Mouse (Mus musculus): ENCODE data around the gene Farp1. TPM values are rescaled to one million over a fixed set of nuclear protein-coding genes. Genes with fewer than 3 reads are reported as not detected.
"Not testable (repeated sequence)": the region's sequence is repeated elsewhere in the genome, so short reads cannot be mapped to it uniquely, and the experiment has no call there.

Farp1 gene
- total RNA-seq, 4 experiments from 2014 or later: 9.1 to 10.7 (median 10.2) TPM

DNA sequence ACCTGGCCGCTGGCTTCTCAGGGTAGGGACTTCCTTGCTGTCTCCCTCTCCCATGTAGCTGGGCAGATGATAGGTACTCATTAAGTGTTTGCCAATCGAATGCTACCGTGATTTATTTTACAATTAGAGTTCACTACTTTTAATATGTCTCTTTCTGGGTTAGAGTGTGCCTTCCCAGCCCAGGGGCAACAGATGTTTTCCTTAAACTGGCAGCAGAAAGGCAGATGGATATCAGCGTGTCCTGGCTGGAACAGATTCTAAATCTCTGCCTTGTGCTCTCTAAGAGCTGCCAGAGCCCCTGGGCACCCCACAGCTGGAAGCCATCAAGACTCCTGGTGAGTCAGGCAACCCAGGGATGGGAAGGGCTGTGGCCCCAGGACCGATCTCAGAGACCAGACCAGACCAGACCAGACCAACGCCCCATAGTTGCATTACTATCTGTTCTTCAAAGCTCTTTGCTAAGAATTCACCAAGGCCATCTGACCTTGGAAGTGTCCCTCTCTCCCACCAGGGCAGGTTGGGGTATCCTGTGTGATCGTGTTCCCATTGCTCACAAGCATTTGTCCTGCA, 69.8 kb downstream of the Farp1 start:
- no peak for DNase-seq (ENCODE audit: low spot score)

DNA sequence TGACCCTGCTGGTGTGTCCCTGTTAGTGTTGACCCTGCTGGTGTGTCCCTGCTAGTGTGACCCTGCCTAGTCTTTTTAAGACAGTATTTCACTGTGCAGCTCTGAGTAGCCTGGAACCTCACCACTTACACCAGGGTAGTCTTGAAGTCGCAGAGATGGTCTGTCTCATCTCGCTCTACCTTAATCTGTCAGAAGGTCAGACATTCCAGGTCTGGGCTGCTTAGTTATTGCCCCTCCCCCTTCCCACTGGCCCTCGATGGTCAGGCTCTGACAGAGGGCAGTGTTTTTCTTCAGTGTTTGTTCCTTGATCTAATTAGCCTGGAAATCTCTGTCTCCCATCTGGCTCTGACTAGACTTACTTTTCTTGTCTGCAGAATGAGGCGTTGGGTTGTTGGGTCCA, 71.9 kb downstream of the Farp1 start:
- DNase-seq (ENCODE audit: low spot score): no peak

GRCm38 (mm10) chr14:121107707-121108285, 72.8 kb downstream of the Farp1 start:
- DNase-seq (ENCODE audit: low spot score): no peak

GRCm38 (mm10) chr14:121108439-121109115, 73.6 kb downstream of the Farp1 start:
- peak; percentile 28 for DNase-seq (ENCODE audit: low spot score)

DNA sequence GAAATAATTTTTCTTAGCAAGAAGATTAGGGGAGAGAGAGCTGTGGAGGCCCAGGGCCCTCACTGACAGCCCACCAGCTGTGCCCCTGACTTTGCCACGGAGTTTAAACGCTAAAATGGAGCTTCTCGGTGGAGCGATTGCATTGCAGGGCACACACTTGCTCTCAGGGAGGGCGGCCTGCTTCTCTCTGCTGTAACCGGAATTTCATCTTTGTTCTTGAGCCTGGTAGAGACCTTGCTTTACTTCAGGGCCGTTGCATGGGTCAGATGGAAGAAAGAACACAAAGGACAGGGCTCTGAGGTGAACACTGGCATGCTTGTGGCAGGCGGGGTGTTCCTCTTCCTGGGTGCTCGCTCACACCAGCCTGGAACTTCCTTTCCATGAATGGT, 74.1 kb downstream of the Farp1 start:
- no peak for DNase-seq (ENCODE audit: low spot score)

DNA sequence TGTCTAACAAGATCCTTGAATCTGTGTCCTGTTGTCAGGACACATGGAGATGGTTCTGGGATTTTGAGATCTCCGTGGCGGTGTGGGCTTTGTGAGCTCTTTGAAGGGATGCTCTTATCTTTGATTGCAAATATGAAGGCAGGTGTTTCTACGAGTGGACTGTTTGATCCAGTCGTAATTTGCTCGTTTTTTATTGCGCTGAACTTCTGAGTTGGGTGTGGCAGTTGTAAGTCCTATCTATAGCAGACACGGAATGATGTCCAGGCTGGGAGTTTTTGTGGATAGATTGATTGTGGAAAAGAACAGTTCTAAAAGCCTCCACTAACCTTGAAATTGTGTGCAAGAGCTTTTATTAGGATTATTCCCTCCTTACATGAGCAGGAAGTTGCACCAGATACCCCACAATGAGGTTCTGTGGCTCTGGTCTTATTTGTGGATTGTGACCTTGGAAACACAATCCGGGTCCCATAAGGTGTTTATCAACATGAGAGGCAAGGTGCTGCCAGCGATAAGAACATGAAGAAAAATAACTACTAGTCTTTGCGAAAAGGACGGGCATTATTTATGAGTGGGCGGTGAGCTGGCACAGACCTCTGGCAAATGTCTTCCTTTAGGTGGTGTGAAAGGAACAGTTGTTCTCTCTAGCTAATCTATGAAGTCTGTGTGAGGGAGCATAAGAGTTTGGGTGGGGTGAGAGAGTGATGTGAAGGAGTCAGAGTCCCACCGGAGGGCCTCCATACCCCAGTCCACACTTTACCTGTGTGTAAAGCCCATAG, 75.7 kb downstream of the Farp1 start:
- no peak for DNase-seq (ENCODE audit: low spot score)

DNA sequence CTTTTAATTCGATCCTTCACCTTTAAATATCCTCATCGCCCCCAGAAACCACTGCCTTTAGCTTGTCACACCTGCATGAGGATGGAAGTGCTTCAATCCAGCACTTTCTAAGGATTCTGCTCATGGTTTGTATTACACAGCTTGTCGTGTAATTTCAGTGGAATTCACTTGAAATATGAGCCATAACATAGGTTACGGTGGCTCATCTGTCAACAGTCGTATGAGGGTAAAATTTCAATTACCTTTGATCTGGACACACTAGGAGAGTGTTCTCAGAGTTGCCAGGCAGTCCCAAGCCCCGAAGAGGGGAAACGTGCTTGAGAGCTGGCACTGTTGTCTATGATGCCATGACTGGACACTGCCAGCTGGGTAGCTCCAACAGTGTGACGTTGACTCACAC, 77.1 kb downstream of the Farp1 start:
- DNase-seq (ENCODE audit: low spot score): no peak

GRCm38 (mm10) chr14:121113785-121114184, 78.8 kb downstream of the Farp1 start:
- DNase-seq (ENCODE audit: low spot score): no peak

DNA sequence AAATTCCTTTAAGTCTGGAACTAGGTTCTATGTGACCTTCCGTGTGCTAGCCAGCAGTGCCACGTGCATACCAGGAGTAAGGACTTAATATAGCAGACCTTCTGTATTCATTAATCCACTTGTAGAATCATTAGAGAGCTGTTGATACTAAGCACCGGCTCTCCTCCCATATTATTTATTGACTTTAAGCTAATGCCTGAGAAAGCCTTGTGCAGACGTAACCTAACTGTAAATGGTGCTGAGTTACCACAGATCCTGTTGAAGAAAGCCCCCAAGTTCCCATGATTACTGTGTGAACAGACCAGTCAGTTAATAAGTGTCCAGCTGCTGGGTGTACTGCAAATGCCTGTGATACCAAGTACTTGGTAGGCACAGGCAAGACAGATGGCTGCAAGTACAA, 81.7 kb downstream of the Farp1 start:
- no peak for DNase-seq (ENCODE audit: low spot score)

- DNase-seq (ENCODE audit: low spot score): no peak
Measured at GRCm38 (mm10) chr14:121118860-121119259, 83.9 kb downstream of the Farp1 start.

DNA sequence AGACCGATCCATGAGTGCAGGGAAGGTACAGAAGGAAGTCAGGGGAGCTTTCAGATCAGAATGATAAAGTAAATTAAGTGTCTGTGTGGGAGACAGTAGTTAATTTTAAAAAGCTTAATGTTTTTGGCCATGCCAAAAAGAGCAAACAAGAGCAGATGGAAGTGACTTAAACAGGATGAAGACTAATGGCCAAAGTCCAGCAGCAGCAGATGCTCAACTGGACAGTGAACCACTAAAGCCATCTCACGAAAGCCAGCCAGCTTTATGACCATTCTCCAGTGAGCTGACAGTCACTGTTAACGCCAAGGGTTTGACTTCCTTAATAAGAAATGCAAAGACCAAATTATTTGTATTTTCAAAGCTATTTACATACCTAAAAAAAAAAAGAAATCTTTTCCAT, 86.7 kb downstream of the Farp1 start:
- DNase-seq (ENCODE audit: low spot score): no peak

- no peak for DNase-seq (ENCODE audit: low spot score)
Measured at GRCm38 (mm10) chr14:121122852-121123251, 87.9 kb downstream of the Farp1 start.

DNA sequence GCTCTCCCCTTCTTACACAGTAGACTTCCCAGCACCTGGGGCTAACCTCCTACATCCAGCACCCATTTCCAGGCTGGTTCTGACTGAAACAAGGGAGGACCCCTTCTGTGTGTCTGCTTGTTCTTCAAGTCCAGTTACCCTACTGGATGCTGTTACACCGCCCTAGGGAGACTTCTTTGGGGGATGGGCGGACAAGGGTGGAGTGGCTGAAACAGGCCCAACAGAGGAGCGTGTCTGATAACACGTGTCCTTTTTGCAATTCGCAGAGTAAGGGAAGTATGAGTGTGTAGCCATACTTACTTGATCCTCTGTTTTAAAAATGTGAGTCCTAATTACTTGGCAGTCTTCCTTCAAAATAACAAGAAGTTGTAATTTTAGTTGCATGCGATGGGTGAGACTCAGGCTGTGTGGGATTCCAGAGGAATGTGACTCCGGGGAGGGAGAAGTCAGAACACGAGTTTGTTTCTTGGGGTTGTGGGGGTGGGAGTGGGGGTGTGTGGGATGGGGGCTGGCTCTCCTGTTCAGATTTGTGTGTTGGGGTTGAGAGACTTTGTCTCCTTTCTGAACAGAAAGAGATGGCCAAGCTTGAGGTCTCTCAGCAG, 89.5 kb downstream of the Farp1 start:
- no peak for DNase-seq (ENCODE audit: low spot score)

DNA sequence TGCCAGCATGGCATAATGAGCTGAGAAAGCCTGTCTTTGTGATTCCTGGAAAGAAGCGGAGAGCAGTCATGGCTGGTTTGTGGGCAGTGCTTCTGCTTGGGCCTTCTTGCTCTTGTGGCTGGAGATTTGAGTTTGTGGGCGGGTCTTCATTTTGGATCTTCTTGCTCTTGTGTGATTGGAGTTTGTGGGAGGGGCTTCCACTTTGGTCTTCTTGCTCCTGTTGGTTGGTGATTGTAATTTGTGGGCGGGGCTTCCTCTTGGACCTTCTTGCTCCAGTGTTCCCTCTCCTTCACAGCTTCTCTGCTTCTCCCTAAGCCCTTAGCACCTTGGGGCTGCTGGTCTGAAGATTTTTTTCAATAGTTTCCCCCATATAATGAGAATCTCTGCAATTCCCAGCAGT, 90.7 kb downstream of the Farp1 start:
- no peak for DNase-seq (ENCODE audit: low spot score)

- no peak for DNase-seq (ENCODE audit: low spot score)
Measured at GRCm38 (mm10) chr14:121126291-121126690, 91.3 kb downstream of the Farp1 start.

GRCm38 (mm10) chr14:121128858-121129800, 94.1 kb downstream of the Farp1 start:
- DNase-seq (ENCODE audit: low spot score): no peak

DNA sequence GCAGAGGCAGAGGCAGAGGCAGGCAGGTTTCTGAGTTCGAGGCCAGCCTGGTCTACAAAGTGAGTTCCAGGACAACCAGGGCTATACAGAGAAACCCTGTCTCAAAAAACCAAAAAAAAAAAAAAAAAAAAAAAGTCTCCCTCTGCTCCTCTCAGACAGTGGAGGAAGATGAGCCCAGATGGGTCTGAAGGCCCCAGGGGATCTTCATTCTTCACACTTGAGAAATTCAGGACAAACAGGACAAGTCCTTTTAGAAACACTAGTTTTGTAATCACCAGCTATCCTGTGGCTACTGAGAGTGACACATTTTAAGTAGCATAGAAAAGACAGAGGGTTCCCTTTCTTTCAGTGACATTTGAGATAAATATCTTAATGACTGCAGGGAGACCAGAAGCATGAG, 95.4 kb downstream of the Farp1 start:
- not testable (repeated sequence) for DNase-seq (ENCODE audit: low spot score)

DNA sequence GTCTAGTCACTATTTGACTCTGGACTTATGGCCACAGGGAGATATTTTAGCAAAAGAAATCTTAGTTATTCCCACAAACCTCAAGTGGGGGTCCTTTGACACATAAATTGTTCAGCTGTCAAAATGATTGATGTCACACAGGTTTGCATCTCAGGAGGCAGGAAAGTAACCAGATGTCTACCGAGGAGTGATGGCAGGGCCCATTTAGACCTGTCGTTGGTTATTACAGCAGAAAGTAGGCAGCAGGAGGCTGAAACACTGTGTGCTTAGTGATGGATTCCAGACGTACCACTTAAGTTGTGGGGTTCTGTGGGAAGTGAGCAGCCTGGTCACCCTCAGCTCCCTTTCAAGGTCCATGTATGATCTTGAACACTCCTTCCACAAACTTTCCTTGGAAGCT, 99.4 kb downstream of the Farp1 start:
- DNase-seq (ENCODE audit: low spot score): no peak

DNA sequence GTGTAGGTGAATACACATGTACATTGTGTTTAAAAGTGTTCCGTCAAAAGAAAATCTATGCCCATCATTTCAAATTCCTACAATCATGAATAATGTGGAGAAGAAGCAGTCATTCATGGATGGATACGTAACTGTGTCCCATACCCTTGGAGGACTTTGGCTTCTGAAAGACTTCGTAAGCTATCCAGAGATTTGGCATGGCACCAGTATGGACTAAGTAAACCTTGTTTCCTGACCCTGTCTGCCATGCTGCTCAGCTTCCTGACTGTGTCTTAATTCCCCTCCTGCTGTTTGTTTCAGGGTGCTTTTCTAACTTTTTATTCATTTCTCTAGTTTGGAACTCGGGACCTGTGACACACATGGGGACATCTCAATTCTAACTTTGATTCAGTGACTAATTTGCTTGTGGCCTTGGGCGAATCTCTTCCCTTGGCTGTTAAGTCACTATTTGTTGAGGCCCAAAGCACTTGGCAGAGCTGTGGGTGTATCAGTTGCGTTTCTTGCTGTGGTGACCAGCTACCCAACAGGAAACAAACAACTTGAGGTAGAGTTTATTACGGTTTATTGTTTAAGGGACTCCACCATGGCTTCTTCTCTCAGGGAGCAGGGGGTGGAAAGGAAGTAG, 108.9 kb downstream of the Farp1 start:
- no peak for DNase-seq (ENCODE audit: low spot score)

- no peak for DNase-seq (ENCODE audit: low spot score)
Measured at GRCm38 (mm10) chr14:121144496-121144895, 109.5 kb downstream of the Farp1 start.

DNA sequence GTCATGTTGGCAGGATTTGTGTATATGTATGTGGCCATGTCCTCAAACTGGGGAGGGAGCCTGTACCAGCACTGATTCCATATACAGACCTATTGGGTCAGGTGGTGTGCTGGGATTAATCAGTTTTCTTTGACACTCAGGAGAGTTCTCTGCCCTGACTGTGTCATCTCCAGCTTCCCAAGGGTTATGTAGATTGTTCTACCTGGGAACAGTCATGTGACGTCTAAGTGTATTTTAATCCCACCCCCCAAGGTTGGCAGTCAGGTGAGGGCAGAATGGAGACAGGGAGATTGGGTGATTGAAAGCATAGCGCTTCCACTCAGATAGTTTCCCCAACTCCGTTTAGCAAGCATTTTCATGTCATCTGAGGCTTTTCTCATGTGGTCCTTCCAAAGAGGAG, 110.3 kb downstream of the Farp1 start:
- DNase-seq (ENCODE audit: low spot score): no peak
